Comparison of ENCODE assay signal across 9 mouse cellular contexts in genomic region chr14:16313936-16314521, GRCm38 (mm10). TPM values are rescaled to one million over a fixed set of nuclear protein-coding genes. Genes with fewer than 3 reads are reported as not detected.
DNase-seq lines count a peak whose midpoint lies in the region; ATAC-seq lines count a peak whose summit lies in the region.
"Had no signal": no experiment of that assay in that cellular context is flagged by ENCODE, and none has a peak within 500 bp of the region (broad histone marks: within the 10 kb centered on the region; RNA-seq: fewer than 3 reads in every experiment).

No protein-coding gene starts in this region.

- H3K9me3 ChIP-seq in hindbrain, embryonic 15.5 days: no peaks in the 10 kb centered on the region
- H3K9me3 ChIP-seq in hindbrain, embryonic 12.5 days (replicated peaks): no peaks in the 10 kb centered on the region
- H3K9me3 ChIP-seq: embryonic facial prominence, embryonic 12.5 days had no signal

- 69% methylated on average over 7 of the region's 7 CpGs for WGBS in hindbrain, embryonic 15.5 days
- WGBS in hindbrain, embryonic 12.5 days: 79% methylated on average over 7 of the region's 7 CpGs

- no peaks in the 10 kb centered on the region for H3K27me3 ChIP-seq in hindbrain, embryonic 15.5 days
- H3K27me3 ChIP-seq in hindbrain, embryonic 12.5 days: no peaks in the 10 kb centered on the region
- H3K27me3 ChIP-seq: embryonic facial prominence, embryonic 12.5 days had no signal

- H3K27ac ChIP-seq in hindbrain, embryonic 15.5 days (replicated peaks): 0 out of 2 replicates have a peak overlapping the region, but pooled peaks have one; percentile 48
- no peak overlapping the region for H3K27ac ChIP-seq in hindbrain, embryonic 12.5 days
- H3K27ac ChIP-seq: embryonic facial prominence, embryonic 12.5 days had no signal

- H3K36me3 ChIP-seq in hindbrain, embryonic 15.5 days: no peaks in the 10 kb centered on the region
- H3K36me3 ChIP-seq in hindbrain, embryonic 12.5 days: no peaks in the 10 kb centered on the region
- H3K36me3 ChIP-seq: embryonic facial prominence, embryonic 12.5 days had no signal

- H3K4me2 ChIP-seq in hindbrain, embryonic 15.5 days: no peak overlapping the region
- H3K4me2 ChIP-seq in hindbrain, embryonic 12.5 days (replicated peaks): no peak overlapping the region
- H3K4me2 ChIP-seq: embryonic facial prominence, embryonic 12.5 days had no signal

- H3K4me3 ChIP-seq in hindbrain, embryonic 15.5 days: no peak overlapping the region
- no peak overlapping the region for H3K4me3 ChIP-seq in hindbrain, embryonic 12.5 days
- H3K4me3 ChIP-seq: embryonic facial prominence, embryonic 12.5 days had no signal

- no peak overlapping the region for H3K9ac ChIP-seq in hindbrain, embryonic 15.5 days
- H3K9ac ChIP-seq in hindbrain, embryonic 12.5 days: no peak overlapping the region
- H3K9ac ChIP-seq: embryonic facial prominence, embryonic 12.5 days had no signal

- peak; percentile 12 to 39 for DNase-seq in cerebellum, postnatal 10 days
- peak; percentile 53 for DNase-seq in Muller cell, postnatal 12 days (ENCODE audit: inconsistent ontology term)
- DNase-seq in kidney, postnatal 25 days: peak; percentile 38 to 50
- no peak for DNase-seq in urinary bladder, postnatal 4 days (ENCODE audit: low spot score in 2 of 2)
- DNase-seq in thymus, postnatal 10 days (ENCODE audit: low spot score in 2 of 2): no peak

- H3K4me1 ChIP-seq in hindbrain, embryonic 15.5 days (replicated peaks): no peaks in the 10 kb centered on the region
- 0 out of 2 replicates have a peak, but pooled peaks cover 2% of the 10 kb centered on the region for H3K4me1 ChIP-seq in hindbrain, embryonic 12.5 days
- H3K4me1 ChIP-seq: embryonic facial prominence, embryonic 12.5 days had no signal

- no peak; the same call in 1 of the 2 replicates for ATAC-seq in cerebellum, adult (ENCODE audit: insufficient number of reproducible peaks, low FRiP score, low TSS enrichment)
- no peak; the same call in 1 of the 2 replicates for ATAC-seq in hindbrain, embryonic 15.5 days (ENCODE audit: low FRiP score, low read depth)
- ATAC-seq in hindbrain, embryonic 12.5 days (ENCODE audit: low FRiP score): no peak

RNA-seq across cellular contexts. Expression of gene Top2b, which starts 51.0 kb away (rescaled TPM):
- 73.4 and 83.8 TPM in 2 replicates for polyA plus RNA-seq in hindbrain, embryonic 15.5 days (2015; fragmentation: Nextera tagmentation; extraction: Ambion mirVana)
- 176 and 181 TPM in 2 replicates for polyA plus RNA-seq in hindbrain, embryonic 12.5 days (2016; fragmentation: Nextera tagmentation; extraction: Ambion mirVana)

Comparison
In these comparisons a context has a peak if more than half of its experiments do, and no peak if none do; other contexts are left out.
1. DNase-seq: peak in cerebellum, postnatal 10 days (2 of 2), Muller cell, postnatal 12 days (single experiment) and kidney, postnatal 25 days (2 of 2); none in urinary bladder, postnatal 4 days (0 of 2) and thymus, postnatal 10 days (0 of 2).